Mouse (Mus musculus) liver, embryonic 14.5 days (tissue): ENCODE results near the gene Add3.

Source experiments
- CTCF ChIP-seq: IDR thresholded peaks from 2 replicates; pipeline ENCODE4 v1.5.1; 2016; ENCODE audit warnings: antibody characterized with exemption, low read depth, control low read depth
- EP300 ChIP-seq: IDR thresholded peaks from 2 replicates; pipeline ENCODE4 v1.6.1; 2016; ENCODE audit warnings: antibody characterized with exemption, low read depth

- TF ChIP-seq EP300 (no peak; the same call in 1 of the 2 replicates), CTCF (no peak)
These were observed 44.7 kb downstream of the Add3 start for GRCm38 (mm10) chr19:53184911-53185310.
